Mouse (Mus musculus): ENCODE results near the gene Spire2.
"Not testable (repeated sequence)": the region's sequence is repeated elsewhere in the genome, so short reads cannot be mapped to it uniquely, and the experiment has no call there.

The Spire2 gene

GRCm38 (mm10) chr8:123387041-123387440 lies 54.5 kb downstream of the Spire2 start:
- DNase-seq = no peak

GRCm38 (mm10) chr8:123387801-123388200 lies 55.3 kb downstream of the Spire2 start:
- no peak for DNase-seq

- DNase-seq = peak; percentile 75
Observed at GRCm38 (mm10) chr8:123389026-123389425, 56.5 kb downstream of the Spire2 start.

GRCm38 (mm10) chr8:123398308-123398707 lies 65.8 kb downstream of the Spire2 start:
- no peak for DNase-seq

GRCm38 (mm10) chr8:123401936-123402335 lies 69.4 kb downstream of the Spire2 start:
- no peak for DNase-seq

GRCm38 (mm10) chr8:123402730-123403326 lies 70.3 kb downstream of the Spire2 start:
- no peak for DNase-seq

GRCm38 (mm10) chr8:123404521-123404920 lies 72.0 kb downstream of the Spire2 start:
- DNase-seq = no peak

- peak; percentile 68 for DNase-seq
Observed at GRCm38 (mm10) chr8:123406786-123407185, 74.3 kb downstream of the Spire2 start, which contains the start of gene Mc1r. Gene Mc1r (plus strand): TSS chr8:123407107.

- DNase-seq = no peak
Observed at GRCm38 (mm10) chr8:123407612-123408011, 75.1 kb downstream of the Spire2 start.

- DNase-seq = no peak
Observed at GRCm38 (mm10) chr8:123408586-123409544, 76.4 kb downstream of the Spire2 start.

- peak; percentile 72 for DNase-seq
Observed at GRCm38 (mm10) chr8:123410049-123410587, 77.6 kb downstream of the Spire2 start.

- DNase-seq = no peak
Observed at GRCm38 (mm10) chr8:123410788-123411187, 78.3 kb downstream of the Spire2 start.

- peak; percentile 96 for DNase-seq
Observed at GRCm38 (mm10) chr8:123411246-123411645, 78.7 kb downstream of the Spire2 start, which contains the start of gene Tubb3. Gene Tubb3 (plus strand): TSS chr8:123411424.

- DNase-seq = peak; percentile 73
Observed at GRCm38 (mm10) chr8:123411781-123412327, 79.3 kb downstream of the Spire2 start.

GRCm38 (mm10) chr8:123412560-123413170 lies 80.2 kb downstream of the Spire2 start:
- peak; percentile 78 for DNase-seq

- no peak for DNase-seq
Observed at GRCm38 (mm10) chr8:123414255-123414654, 81.7 kb downstream of the Spire2 start.

GRCm38 (mm10) chr8:123414997-123415696 lies 82.6 kb downstream of the Spire2 start:
- DNase-seq = not testable (repeated sequence)

GRCm38 (mm10) chr8:123415967-123416943 lies 83.7 kb downstream of the Spire2 start:
- DNase-seq = no peak

- DNase-seq = no peak
Observed at GRCm38 (mm10) chr8:123416944-123417555, 84.5 kb downstream of the Spire2 start.
